Mouse (Mus musculus) hindbrain, postnatal 0 days (tissue): ENCODE results near the gene Plekhh2. TPM values are rescaled to one million over a fixed set of nuclear protein-coding genes. Genes with fewer than 3 reads are reported as not detected.

Source experiments
- ATAC-seq: fragments of 200-750 bp; cut with Nextera tagmentation; 2 replicates; pipeline ENCODE4 v1.8.0; 2017; ENCODE audit warnings: mild to moderate bottlenecking, moderate TSS enrichment, moderate library complexity
- DNase-seq: peaks from one replicate; pipeline ENCODE4 v3.0.0-alpha.2; 2015; ENCODE audit warnings: low spot score
- H3K27ac ChIP-seq: fragments of 300-500 bp; sonication (generic); 2 replicates; pipeline ENCODE4 v1.5.1; 2014; ENCODE audit warnings: mild to moderate bottlenecking
- H3K27me3 ChIP-seq: fragments of 300-500 bp; sonication (generic); 2 replicates; pipeline ENCODE4 v1.6.1; 2014; ENCODE audit warnings: low read length, mixed read lengths; ENCODE audit not compliant: insufficient read depth
- H3K36me3 ChIP-seq: fragments of 300-500 bp; sonication (generic); 2 replicates; pipeline ENCODE4 v1.6.1; 2014; ENCODE audit warnings: low read length, mixed read lengths; ENCODE audit not compliant: insufficient read depth
- H3K4me1 ChIP-seq: fragments of 300-500 bp; sonication (generic); 2 replicates; pipeline ENCODE4 v1.6.1; 2014; ENCODE audit warnings: antibody characterized with exemption, low read length, mixed read lengths; ENCODE audit not compliant: insufficient read depth
- H3K4me2 ChIP-seq: fragments of 300-500 bp; sonication (generic); 2 replicates; pipeline ENCODE4 v1.6.1; 2014; ENCODE audit warnings: low read depth, mild to moderate bottlenecking, low read length, moderate library complexity, mixed read lengths
- H3K4me3 ChIP-seq: fragments of 300-500 bp; sonication (generic); 2 replicates; pipeline ENCODE4 v1.5.1; 2014; ENCODE audit warnings: low read length
- H3K9ac ChIP-seq: fragments of 300-500 bp; sonication (generic); replicated peaks from 2 replicates; pipeline ENCODE4 v1.6.1; 2014; ENCODE audit warnings: mild to moderate bottlenecking, low read length, moderate library complexity, mixed read lengths
- H3K9me3 ChIP-seq: fragments of 300-500 bp; sonication (generic); 2 replicates; pipeline ENCODE4 v1.6.1; 2016; ENCODE audit warnings: low read length, mixed read lengths
- CTCF ChIP-seq: IDR thresholded peaks from 2 replicates; pipeline ENCODE4 v1.5.1; 2016; ENCODE audit warnings: antibody characterized with exemption, control low read depth, low read depth
- WGBS: fragments of 180-500 bp; shearing (Covaris S2); extraction: QIAGEN DNeasy Blood & Tissue Kit; methylation state at CpG from one replicate; pipeline ENCODE4 v1.1.7; 2014; 5-methylcytosine and 5-hydroxymethylcytosine counted together
- polyA plus RNA-seq: library from polyadenylated mRNA; unstranded; fragments of >200 nt; fragmentation: Nextera tagmentation; extraction: Ambion mirVana; gene quantifications from 2 replicates; pipeline ENCODE4 v1.2.1, GENCODE M21; 2015
- total RNA-seq: library from RNA; depleted of rRNA; stranded (reverse); fragments of >200 nt; gene quantifications from 2 replicates; pipeline ENCODE4 v1.2.3, GENCODE M21; 2014

Gene Plekhh2
- total and polyA plus RNA-seq, 2 experiments from 2014 or later, result 1.6 to 2.6 TPM

GRCm38 (mm10) chr17:84568807-84569206 is 57.1 kb downstream of the Plekhh2 start:
- no peaks in the 10 kb centered on the region for H3K4me1 ChIP-seq
- DNase-seq, result no peak
- WGBS, result 90% methylated on average over 12 of the region's 12 CpGs

GRCm38 (mm10) chr17:84569770-84570169 is 58.1 kb downstream of the Plekhh2 start:
- no peaks in the 10 kb centered on the region for H3K27me3 ChIP-seq
- TF ChIP-seq CTCF, result no peak
- WGBS, result 78% methylated on average over 8 of the region's 8 CpGs
- ATAC-seq (no peak), DNase-seq (no peak)
- H3K36me3 ChIP-seq, result no peaks in the 10 kb centered on the region
- H3K4me1 ChIP-seq, result no peaks in the 10 kb centered on the region
- H3K9me3 ChIP-seq, result no peaks in the 10 kb centered on the region
- H3K9ac ChIP-seq, result no peak overlapping the region
- H3K4me3 ChIP-seq, result no peak overlapping the region
- H3K27ac ChIP-seq, result no peak overlapping the region
- H3K4me2 ChIP-seq, result no peak overlapping the region

More at GRCm38 (mm10) chr17:84568807-84569206, 57.1 kb downstream of the Plekhh2 start:
- Histone ChIP-seq H3K27ac (no peak overlapping the region), H3K36me3 (no peaks in the 10 kb centered on the region), H3K27me3 (no peaks in the 10 kb centered on the region), H3K4me2 (no peak overlapping the region), H3K9ac (no peak overlapping the region), H3K9me3 (no peaks in the 10 kb centered on the region), H3K4me3 (no peak overlapping the region)
- ATAC-seq, result no peak
- TF ChIP-seq CTCF, result no peak

GRCm38 (mm10) chr17:84571629-84572028 is 59.9 kb downstream of the Plekhh2 start:
- no peaks in the 10 kb centered on the region for H3K9me3 ChIP-seq

GRCm38 (mm10) chr17:84573305-84573704 is 61.6 kb downstream of the Plekhh2 start:
- Histone ChIP-seq H3K4me1 (no peaks in the 10 kb centered on the region), H3K27ac (no peak overlapping the region), H3K9ac (no peak overlapping the region), H3K36me3 (no peaks in the 10 kb centered on the region), H3K4me2 (no peak overlapping the region), H3K4me3 (no peak overlapping the region), H3K27me3 (no peaks in the 10 kb centered on the region), H3K9me3 (no peaks in the 10 kb centered on the region)
- no peak for ATAC-seq
- no peak for DNase-seq
- WGBS, result 93% methylated on average over 9 of the region's 9 CpGs
- no peak for TF ChIP-seq CTCF

More at GRCm38 (mm10) chr17:84571629-84572028, 59.9 kb downstream of the Plekhh2 start:
- no peak overlapping the region for H3K4me3 ChIP-seq
- no peaks in the 10 kb centered on the region for H3K27me3 ChIP-seq
- TF ChIP-seq CTCF, result no peak
- 78% methylated on average over 18 of the region's 18 CpGs for WGBS
- H3K9ac ChIP-seq, result no peak overlapping the region
- no peaks in the 10 kb centered on the region for H3K36me3 ChIP-seq
- H3K27ac ChIP-seq, result no peak overlapping the region
- H3K4me2 ChIP-seq, result peak overlapping the region; percentile 13; the same call in 1 of the 2 replicates
- ATAC-seq (no peak), DNase-seq (peak; percentile 46)
- no peaks in the 10 kb centered on the region for H3K4me1 ChIP-seq

- no peak overlapping the region for H3K27ac ChIP-seq
- WGBS, result 86% methylated on average over 5 of the region's 5 CpGs
- no peak for DNase-seq
Observed at GRCm38 (mm10) chr17:84573940-84574339, 62.2 kb downstream of the Plekhh2 start.

GRCm38 (mm10) chr17:84575108-84575507 is 63.4 kb downstream of the Plekhh2 start:
- H3K9ac ChIP-seq, result no peak overlapping the region
- no peaks in the 10 kb centered on the region for H3K27me3 ChIP-seq
- no peaks in the 10 kb centered on the region for H3K36me3 ChIP-seq
- TF ChIP-seq CTCF, result no peak
- ATAC-seq (no peak), DNase-seq (no peak)
- WGBS, result 88% methylated on average over 5 of the region's 5 CpGs
- no peak overlapping the region for H3K4me2 ChIP-seq
- no peaks in the 10 kb centered on the region for H3K4me1 ChIP-seq
- H3K27ac ChIP-seq, result no peak overlapping the region
- no peaks in the 10 kb centered on the region for H3K9me3 ChIP-seq
- H3K4me3 ChIP-seq, result no peak overlapping the region

More at GRCm38 (mm10) chr17:84573940-84574339, 62.2 kb downstream of the Plekhh2 start:
- Histone ChIP-seq H3K4me2 (no peak overlapping the region), H3K4me3 (no peak overlapping the region), H3K9me3 (no peaks in the 10 kb centered on the region), H3K27me3 (no peaks in the 10 kb centered on the region), H3K9ac (no peak overlapping the region), H3K36me3 (no peaks in the 10 kb centered on the region), H3K4me1 (no peaks in the 10 kb centered on the region)
- no peak for TF ChIP-seq CTCF
- ATAC-seq, result no peak

- Histone ChIP-seq H3K9ac (no peak overlapping the region), H3K9me3 (no peaks in the 10 kb centered on the region), H3K27ac (no peak overlapping the region), H3K27me3 (no peaks in the 10 kb centered on the region), H3K4me1 (no peaks in the 10 kb centered on the region), H3K36me3 (no peaks in the 10 kb centered on the region), H3K4me2 (no peak overlapping the region), H3K4me3 (no peak overlapping the region)
- DNase-seq, result no peak
- TF ChIP-seq CTCF, result no peak
- no peak for ATAC-seq
- WGBS, result 85% methylated on average over 16 of the region's 16 CpGs
Observed at GRCm38 (mm10) chr17:84576621-84577293, 65.1 kb downstream of the Plekhh2 start.
